In the genomic region with DNA sequence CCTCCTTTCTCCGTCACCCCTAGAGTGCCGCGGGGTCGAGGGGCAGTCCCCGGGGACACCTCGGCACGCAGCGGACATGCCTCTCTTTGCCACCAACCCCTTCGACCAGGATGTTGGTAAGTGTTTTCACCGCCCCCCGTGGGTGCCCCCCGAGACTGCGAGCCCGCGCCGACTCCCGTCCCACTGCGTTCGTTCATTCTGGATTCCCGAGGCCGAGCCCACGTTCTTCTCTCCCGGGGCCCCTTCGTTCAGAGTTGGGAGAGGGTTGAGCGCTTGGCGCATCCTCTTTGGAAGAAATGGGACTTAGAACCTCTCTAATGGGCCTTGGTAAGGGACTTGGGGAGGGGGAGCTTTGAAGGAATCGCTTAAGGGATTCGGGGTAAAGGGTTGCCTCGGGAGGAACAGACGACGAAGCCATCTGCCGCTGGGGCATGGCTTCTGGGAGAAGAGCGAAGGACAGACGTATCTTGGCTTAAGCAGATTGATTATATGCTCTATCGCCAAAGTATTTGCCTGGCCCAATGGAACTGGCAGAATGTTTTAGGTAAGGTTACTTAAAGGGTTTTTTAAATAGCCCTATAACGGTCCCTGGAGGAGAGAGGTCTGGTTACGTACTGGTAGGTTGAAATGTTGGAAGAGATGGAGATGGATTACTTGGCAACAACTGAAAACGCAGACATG, we compare ENCODE assay signal across 8 mouse cellular contexts. TPM values are rescaled to one million over a fixed set of nuclear protein-coding genes. Genes with fewer than 3 reads are reported as not detected.
DNase-seq lines count a peak whose midpoint lies in the region; TF ChIP-seq lines count a peak whose summit lies in the region.

No protein-coding gene starts in this region.

- WGBS in forebrain, embryonic 10.5 days = under 1% methylated on average over 38 of the region's 38 CpGs
- under 1% methylated on average over 38 of the region's 38 CpGs for WGBS in liver, adult 2 months
- WGBS in olfactory bulb, adult 2 months = under 1% methylated on average over 37 of the region's 38 CpGs

- no peaks in the 10 kb centered on the region for H3K27me3 ChIP-seq in ES-Bruce4 (ENCODE audit: control insufficient read depth, insufficient read depth, low read length, poor library complexity, severe bottlenecking)
- no peaks in the 10 kb centered on the region for H3K27me3 ChIP-seq in forebrain, embryonic 10.5 days (ENCODE audit: poor library complexity, severe bottlenecking)
- H3K27me3 ChIP-seq in liver, adult 2 months (ENCODE audit: control insufficient read depth, insufficient read depth, low read length) = no peaks in the 10 kb centered on the region

- peak overlapping the region; percentile 47 for H3K27ac ChIP-seq in ES-Bruce4 (ENCODE audit: insufficient read depth, low read length)
- peak overlapping the region; percentile 100 for H3K27ac ChIP-seq in forebrain, embryonic 10.5 days
- H3K27ac ChIP-seq in liver, adult 2 months (replicated peaks; ENCODE audit: insufficient read depth, low read depth, low read length) = peak overlapping the region; percentile 99
- peak overlapping the region; percentile 100 for H3K27ac ChIP-seq in olfactory bulb, adult 2 months (ENCODE audit: insufficient read depth, low read depth, low read length)

- H3K36me3 ChIP-seq in ES-Bruce4 (ENCODE audit: control insufficient read depth, insufficient read depth, low read length, poor library complexity, severe bottlenecking) = no peaks in the 10 kb centered on the region
- H3K36me3 ChIP-seq in forebrain, embryonic 10.5 days (replicated peaks) = no peaks in the 10 kb centered on the region
- no peaks in the 10 kb centered on the region for H3K36me3 ChIP-seq in liver, adult 2 months (ENCODE audit: control insufficient read depth, insufficient read depth, low read length)

- H3K4me1 ChIP-seq in ES-Bruce4 (ENCODE audit: control insufficient read depth, insufficient read depth, low read length) = no peaks in the 10 kb centered on the region
- H3K4me1 ChIP-seq in forebrain, embryonic 10.5 days = peaks cover 22% of the 10 kb centered on the region
- peaks cover 6% of the 10 kb centered on the region; the same call in 1 of the 2 replicates for H3K4me1 ChIP-seq in liver, adult 2 months (ENCODE audit: control insufficient read depth, insufficient read depth, low read length)
- H3K4me1 ChIP-seq in olfactory bulb, adult 2 months (ENCODE audit: control insufficient read depth, insufficient read depth, low read length) = no peaks in the 10 kb centered on the region

- peaks cover 7% of the 10 kb centered on the region; the same call in 1 of the 2 replicates for H3K79me2 ChIP-seq in liver, adult 2 months (ENCODE audit: control insufficient read depth, insufficient read depth, low read length)

- no peak for TF ChIP-seq CTCF in ES-Bruce4 (IDR thresholded peaks at IDR 0.05; ENCODE audit: low read depth, low read length)
- no peak for TF ChIP-seq CTCF in liver, adult 2 months (IDR thresholded peaks at IDR 0.05; ENCODE audit: low read depth, low read length)
- no peak for TF ChIP-seq CTCF in olfactory bulb, adult 2 months (IDR thresholded peaks at IDR 0.05; ENCODE audit: insufficient read depth, low read depth, low read length)

- no peak for TF ChIP-seq POLR2A in ES-Bruce4 (IDR thresholded peaks at IDR 0.05; ENCODE audit: insufficient read depth, low read length)
- TF ChIP-seq POLR2A in liver, adult 2 months (IDR thresholded peaks at IDR 0.05; ENCODE audit: extremely low read depth, insufficient read depth, low read length) = no peak
- TF ChIP-seq POLR2A in olfactory bulb, adult 2 months (IDR thresholded peaks at IDR 0.05; ENCODE audit: insufficient read depth, low read depth, low read length) = no peak

- peak; percentile 98 for DNase-seq in heart, adult 11 months
- no peak for DNase-seq in heart, adult 9 months (ENCODE audit: low spot score in 2 of 2)
- DNase-seq in forebrain, embryonic 10.5 days (ENCODE audit: extremely low spot score, low spot score) = no peak
- DNase-seq in liver, adult 2 months (ENCODE audit: extremely low read depth, low read depth, low spot score) = peak; percentile 40
- no peak for DNase-seq in spleen, adult 12 weeks (ENCODE audit: low spot score)
- DNase-seq in T-cell, adult 2 months (ENCODE audit: low spot score) = no peak

- peak overlapping the region; percentile 92 for H3K9ac ChIP-seq in ES-Bruce4 (ENCODE audit: low read depth, poor library complexity, severe bottlenecking)
- peak overlapping the region; percentile 99 for H3K9ac ChIP-seq in liver, adult 2 months (ENCODE audit: low read depth, low read length)

- no peak for TF ChIP-seq EP300 in ES-Bruce4 (IDR thresholded peaks at IDR 0.05; ENCODE audit: insufficient read depth, low read depth, low read length)

- H3K9me3 ChIP-seq in ES-Bruce4 (replicated peaks; ENCODE audit: control insufficient read depth, insufficient read depth, low read length, poor library complexity, severe bottlenecking) = no peaks in the 10 kb centered on the region
- H3K9me3 ChIP-seq in forebrain, embryonic 10.5 days = no peaks in the 10 kb centered on the region; the same call in 1 of the 2 replicates

- peak overlapping the region; percentile 97 for H3K4me3 ChIP-seq in ES-Bruce4 (ENCODE audit: low read depth, low read length)
- peak overlapping the region; percentile 86 for H3K4me3 ChIP-seq in forebrain, embryonic 10.5 days
- H3K4me3 ChIP-seq in liver, adult 2 months (ENCODE audit: insufficient read depth, low read depth, low read length) = peak overlapping the region; percentile 94
- peak overlapping the region; percentile 99 for H3K4me3 ChIP-seq in olfactory bulb, adult 2 months (ENCODE audit: insufficient read depth, low read depth, low read length)

RNA-seq across cellular contexts. Expression of gene Stam, which starts 0.5 kb away (rescaled TPM):
- 56.6 and 71.3 TPM in 2 replicates for polyA plus RNA-seq in ES-Bruce4 (2011; ENCODE audit: insufficient read depth, insufficient read length, low read depth, missing spikeins)
- 82.0 and 88.9 TPM in 2 replicates for polyA plus RNA-seq in forebrain, embryonic 10.5 days (2016; fragmentation: Nextera tagmentation; extraction: Ambion mirVana)
- total RNA-seq in liver, adult 2 months (2014; rRNA removed) = 15.8 and 19.5 TPM in 2 replicates
- 10.3 and 15.6 TPM in 2 replicates for polyA plus RNA-seq in liver, adult 2 months (2012; rRNA removed)
- not detected in 2 replicates for polyA plus RNA-seq in olfactory bulb, adult 2 months (2012; ENCODE audit: insufficient read depth, insufficient read length, low replicate concordance, missing spikeins)

RNA-seq across cellular contexts. Expression of gene Hacd1, which starts 18.4 kb away (rescaled TPM):
- polyA plus RNA-seq in ES-Bruce4 (2011; ENCODE audit: insufficient read depth, insufficient read length, low read depth, missing spikeins) = 11.2 TPM in 2 replicates
- 39.4 and 41.4 TPM in 2 replicates for polyA plus RNA-seq in forebrain, embryonic 10.5 days (2016; fragmentation: Nextera tagmentation; extraction: Ambion mirVana)
- total RNA-seq in liver, adult 2 months (2014; rRNA removed) = 29.2 and 30.8 TPM in 2 replicates
- polyA plus RNA-seq in liver, adult 2 months (2012; rRNA removed) = 16.1 and 25.0 TPM in 2 replicates
- not detected in 2 replicates for polyA plus RNA-seq in olfactory bulb, adult 2 months (2012; ENCODE audit: insufficient read depth, insufficient read length, low replicate concordance, missing spikeins)

Comparison
In these comparisons a context has a peak if more than half of its experiments do, and no peak if none do; other contexts are left out.
1. DNase-seq: peak in heart, adult 11 months (single experiment) and liver, adult 2 months (single experiment); none in heart, adult 9 months (0 of 2), forebrain, embryonic 10.5 days (single experiment), spleen, adult 12 weeks (single experiment) and T-cell, adult 2 months (single experiment).
2. H3K27ac ChIP-seq: peak in every context shown above with its lines; median percentile 100 in forebrain, embryonic 10.5 days; 100 in olfactory bulb, adult 2 months; 99 in liver, adult 2 months; 47 in ES-Bruce4.
3. RNA of gene Hacd1, which starts 18.4 kb away (polyA plus RNA-seq): 39.4 to 41.4 TPM in forebrain, embryonic 10.5 days, 16.1 to 25.0 TPM in liver, adult 2 months and 11.2 TPM in ES-Bruce4; not detected in olfactory bulb, adult 2 months; every median in the first group is over 10 times any median in the second.
4. Peak in every context shown above with its lines, with median percentiles within 50 percentile points of each other: H3K4me3 ChIP-seq.